Mouse (Mus musculus): Measurements from ENCODE around the gene Lrit2.

GRCm38 (mm10) chr14:37105846-37106245, 38.1 kb downstream of the Lrit2 start:
- TF ChIP-seq CTCF (IDR thresholded peaks at IDR 0.05; ENCODE audit: low read depth) (no peak), EP300 (IDR thresholded peaks at IDR 0.05; ENCODE audit: low read depth) (no peak)
